Mouse (Mus musculus): ENCODE results near the gene Slc2a3.
"Not testable (repeated sequence)": the region's sequence is repeated elsewhere in the genome, so short reads cannot be mapped to it uniquely, and the experiment has no call there.

Gene Slc2a3

DNA sequence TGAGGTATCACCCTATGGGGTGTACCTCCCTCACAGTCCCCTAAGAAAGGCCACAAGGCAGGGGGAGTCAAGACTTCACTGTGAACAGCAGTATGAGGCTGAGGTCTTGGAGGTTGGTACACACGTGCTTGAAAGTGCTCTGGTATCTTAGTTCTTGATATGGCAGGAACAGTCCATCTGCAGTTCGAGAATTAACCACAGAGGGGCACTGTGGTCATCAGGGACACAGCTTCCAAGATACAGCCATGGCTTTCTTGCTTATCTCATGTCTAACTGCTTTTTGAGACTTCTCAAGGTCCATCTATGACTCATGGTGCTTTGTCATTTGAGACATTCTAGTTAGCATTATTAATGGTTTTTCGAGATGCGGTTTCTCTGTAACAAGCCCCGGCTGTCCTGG, 3.0 kb upstream of the Slc2a3 start:
- DNase-seq, result peak; percentile 70

GRCm38 (mm10) chr6:122801801-122802514, 518 bp upstream of the Slc2a3 start:
- DNase-seq, result peak; percentile 13

- DNase-seq, result no peak
These were observed 670 bp downstream of the Slc2a3 start for GRCm38 (mm10) chr6:122800640-122801300.

- no peak for DNase-seq
These were observed 6.0 kb downstream of the Slc2a3 start for GRCm38 (mm10) chr6:122795254-122795935.

GRCm38 (mm10) chr6:122786275-122786674, 15.2 kb downstream of the Slc2a3 start:
- DNase-seq, result peak; percentile 19

- DNase-seq, result no peak
These were observed 16.6 kb downstream of the Slc2a3 start for GRCm38 (mm10) chr6:122784866-122785265.

DNA sequence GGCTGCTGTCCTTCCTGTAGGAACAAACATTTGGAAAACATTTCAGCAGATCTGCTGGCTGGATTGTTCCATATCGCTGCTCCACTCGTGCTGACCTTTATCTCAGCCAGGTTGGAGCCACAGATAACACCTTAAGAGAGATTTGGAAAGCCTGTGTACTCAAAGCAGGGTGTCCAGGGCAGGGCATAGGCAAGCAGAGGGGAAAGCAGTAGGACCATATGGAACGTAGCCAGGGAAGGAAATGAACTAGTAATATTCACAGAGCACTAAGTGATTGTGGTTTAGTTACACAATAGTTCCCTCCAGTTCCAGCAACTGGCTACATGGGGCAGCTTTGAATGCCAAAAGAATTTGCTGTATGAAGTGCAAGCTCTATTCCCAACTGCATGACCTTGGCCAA, 19.3 kb downstream of the Slc2a3 start:
- DNase-seq, result no peak

DNA sequence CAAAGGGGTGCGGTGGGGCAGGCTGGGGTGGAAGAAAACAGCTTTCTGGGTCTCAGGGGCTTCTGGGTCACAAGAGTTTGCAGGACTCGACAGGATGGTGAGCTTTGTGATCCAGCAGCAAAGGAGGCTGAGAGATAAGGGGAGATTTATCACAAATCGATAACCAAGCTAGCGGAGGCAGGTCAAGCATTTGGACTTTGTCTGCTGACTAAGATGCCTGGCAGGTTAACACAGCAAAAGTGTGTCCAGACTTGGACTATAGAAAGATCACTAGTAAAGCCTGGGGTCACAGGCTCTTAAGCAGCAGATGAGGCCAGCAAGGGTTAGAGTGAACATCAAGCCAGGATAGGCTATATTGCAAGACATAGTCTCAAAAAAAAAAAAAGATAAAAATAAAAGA, 20.3 kb downstream of the Slc2a3 start:
- DNase-seq, result no peak

GRCm38 (mm10) chr6:122779916-122780315, 21.5 kb downstream of the Slc2a3 start:
- no peak for DNase-seq

GRCm38 (mm10) chr6:122776040-122776439, 25.4 kb downstream of the Slc2a3 start:
- no peak for DNase-seq

- no peak for DNase-seq
These were observed 27.1 kb downstream of the Slc2a3 start for GRCm38 (mm10) chr6:122774345-122774744.

DNA sequence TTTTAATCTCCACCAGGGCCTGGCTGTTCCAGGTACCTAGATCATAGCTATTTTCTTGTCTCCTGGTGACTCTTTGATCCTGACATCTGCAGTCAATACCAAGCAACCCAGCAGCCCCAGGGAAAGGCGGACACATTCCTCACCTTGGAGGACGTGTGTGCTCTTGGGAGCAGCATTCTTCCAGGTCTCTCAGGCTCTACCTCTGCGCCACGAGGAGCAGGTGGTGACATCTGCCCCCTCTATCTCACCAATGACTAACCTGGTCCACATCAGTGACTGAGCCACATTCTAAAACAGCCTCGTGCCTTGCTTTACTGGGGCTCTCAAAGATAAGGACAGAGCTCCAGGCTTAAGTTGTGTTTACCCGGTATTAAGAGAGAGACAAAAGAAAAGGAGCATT, 28.7 kb downstream of the Slc2a3 start:
- DNase-seq, result no peak

DNA sequence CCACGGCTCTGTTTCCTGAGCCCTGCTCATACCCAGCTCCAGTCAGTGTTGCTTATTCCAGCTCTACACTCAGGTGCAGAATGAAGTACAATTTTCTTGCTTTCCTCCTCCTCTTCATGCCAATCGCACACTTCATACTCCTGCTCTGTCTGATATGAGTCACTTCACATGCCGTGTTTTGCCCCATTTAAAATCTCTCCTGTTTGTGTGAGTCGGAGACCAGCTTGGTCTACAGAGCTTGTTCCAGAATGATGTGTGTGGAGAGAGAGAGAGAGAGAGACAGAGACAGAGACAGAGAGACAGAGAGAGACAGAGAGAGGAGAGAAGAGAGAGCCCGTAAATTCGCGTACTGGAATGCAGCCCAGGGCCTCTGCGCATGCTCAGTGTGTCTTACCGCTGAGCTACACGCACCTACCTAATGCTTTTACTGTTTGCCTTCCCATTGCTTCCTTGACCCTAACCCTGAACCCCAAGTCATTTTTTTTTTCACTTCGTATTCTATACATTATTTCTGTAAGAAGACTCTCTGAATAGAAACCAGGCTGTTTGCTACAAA, 30.6 kb downstream of the Slc2a3 start:
- DNase-seq, result no peak

DNA sequence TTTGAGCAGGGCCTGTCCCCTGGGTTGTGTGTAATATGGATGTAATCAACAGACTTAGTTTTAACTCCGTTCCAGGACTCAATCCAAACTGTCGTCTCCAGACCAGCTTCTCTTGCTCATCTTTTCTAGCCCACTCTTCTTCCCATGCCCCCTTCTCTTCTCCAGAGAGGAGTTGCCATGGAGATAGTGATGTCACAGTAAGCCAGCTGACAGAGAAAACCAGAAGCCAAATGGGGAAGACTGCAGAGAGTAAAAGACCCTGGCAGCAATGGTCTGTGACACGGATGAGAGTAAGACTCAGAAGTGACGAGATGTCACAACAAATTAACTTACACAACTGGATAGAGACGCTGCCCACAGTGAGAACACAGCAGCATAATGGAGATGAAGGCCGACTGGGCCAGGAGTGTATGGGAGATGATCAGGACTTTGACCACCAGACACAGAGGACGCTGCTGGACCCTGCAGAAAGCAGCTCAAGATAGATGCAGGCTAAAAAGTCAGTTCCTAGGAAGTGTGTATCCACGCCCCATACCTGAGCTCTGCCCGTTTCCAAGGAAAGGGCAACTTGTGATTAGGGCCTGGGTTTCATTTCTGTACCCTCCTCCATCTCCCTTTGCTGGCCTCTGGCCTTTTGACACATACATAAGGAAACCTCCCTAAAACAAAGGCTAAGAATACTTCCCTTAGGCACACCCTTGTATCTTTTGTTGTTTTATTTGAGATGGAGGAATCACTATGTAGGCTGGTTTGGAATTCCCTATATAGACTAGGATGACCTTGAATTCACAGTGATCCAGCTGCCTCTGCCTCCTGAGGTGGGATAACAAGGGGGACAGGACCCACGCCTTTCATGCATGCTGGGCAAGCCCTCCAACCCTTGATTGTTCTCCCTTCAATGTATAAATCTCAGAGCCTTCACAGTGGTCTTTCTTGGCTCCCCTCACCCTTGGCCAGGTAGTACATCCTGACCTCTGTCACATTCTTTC, 31.4 kb downstream of the Slc2a3 start:
- no peak for DNase-seq

- DNase-seq, result no peak
These were observed 33.2 kb downstream of the Slc2a3 start for GRCm38 (mm10) chr6:122768256-122768655.

- DNase-seq, result not testable (repeated sequence)
These were observed 34.4 kb downstream of the Slc2a3 start for GRCm38 (mm10) chr6:122767012-122767411.

GRCm38 (mm10) chr6:122766145-122766968, 35.1 kb downstream of the Slc2a3 start:
- no peak for DNase-seq

- DNase-seq, result no peak
These were observed 36.0 kb downstream of the Slc2a3 start for GRCm38 (mm10) chr6:122765298-122765956.

GRCm38 (mm10) chr6:122764446-122765297, 36.8 kb downstream of the Slc2a3 start:
- DNase-seq, result no peak

All from kidney, adult 11 months (tissue).